Mouse (Mus musculus): ENCODE measurements at regions not wholly inside any gene's neighbourhood (a gene's known extent, or its start where the extent isn't known, plus 50 kb on each side); places are given as distances from the start of the nearest gene placed in this dataset.
"Not testable (repeated sequence)": the region's sequence is repeated elsewhere in the genome, so short reads cannot be mapped to it uniquely, and the experiment has no call there.

GRCm38 (mm10) chr13:107774499-107774898 lies 269.7 kb upstream of the Smim15 start:
- TF ChIP-seq CTCF (conservative IDR thresholded peaks at IDR 0.05; ENCODE audit: low read length); POU5F1 (IDR thresholded peaks at IDR 0.05; ENCODE audit: borderline replicate concordance, low read length); NANOG (IDR thresholded peaks at IDR 0.05; ENCODE audit: borderline replicate concordance, low read length): not testable (repeated sequence)

Measured in E14TG2a.4 (cell line).